Mouse (Mus musculus) embryonic fibroblast, embryonic 13.5 days (primary cell): ENCODE results near the gene Myo1e. TPM values are rescaled to one million over a fixed set of nuclear protein-coding genes. Genes with fewer than 3 reads are reported as not detected.

Experiments
- H3K27ac ChIP-seq: 2 replicates; pipeline ENCODE4 v1.5.1; 2012; ENCODE audit warnings: low read length, control low read depth, inconsistent platforms; ENCODE audit not compliant: insufficient read depth
- H3K4me1 ChIP-seq: 2 replicates; pipeline ENCODE4 v1.6.1; 2011; ENCODE audit warnings: low read length; ENCODE audit not compliant: control insufficient read depth, insufficient read depth
- H3K4me3 ChIP-seq: 2 replicates; pipeline ENCODE4 v1.5.1; 2011; ENCODE audit warnings: mild to moderate bottlenecking, control low read depth, low read length; ENCODE audit not compliant: insufficient read depth
- CTCF ChIP-seq: IDR thresholded peaks from 2 replicates; pipeline ENCODE4 v1.5.1; 2011; ENCODE audit warnings: mild to moderate bottlenecking, control low read depth, low read length, moderate library complexity, borderline replicate concordance; ENCODE audit not compliant: insufficient read depth
- POLR2A ChIP-seq: IDR thresholded peaks from 2 replicates; pipeline ENCODE4 v1.6.1; 2011; ENCODE audit warnings: low read depth, mild to moderate bottlenecking, control low read depth, low read length, moderate library complexity
- polyA plus RNA-seq: library from polyadenylated mRNA; stranded (reverse); fragments of >200 nt; gene quantifications from 2 replicates; pipeline ENCODE4 v1.2.4, GENCODE M21; 2011; ENCODE audit warnings: low read depth; ENCODE audit not compliant: missing spikeins, insufficient read length

The Myo1e gene
- polyA plus RNA-seq, 1 experiment = 43.6 TPM

- H3K27ac ChIP-seq = peak overlapping the region; percentile 11; the same call in 1 of the 2 replicates
- TF ChIP-seq POLR2A (no peak), CTCF (no peak)
- H3K4me3 ChIP-seq = no peak overlapping the region
- H3K4me1 ChIP-seq = peaks cover 28% of the 10 kb centered on the region
Measured at GRCm38 (mm10) chr9:70263134-70263533, 56.0 kb downstream of the Myo1e start.

GRCm38 (mm10) chr9:70263735-70264134 lies 56.6 kb downstream of the Myo1e start:
- peak overlapping the region; percentile 11; the same call in 1 of the 2 replicates for H3K27ac ChIP-seq
- TF ChIP-seq POLR2A (no peak), CTCF (no peak)
- H3K4me3 ChIP-seq = no peak overlapping the region
- H3K4me1 ChIP-seq = peaks cover 28% of the 10 kb centered on the region

DNA sequence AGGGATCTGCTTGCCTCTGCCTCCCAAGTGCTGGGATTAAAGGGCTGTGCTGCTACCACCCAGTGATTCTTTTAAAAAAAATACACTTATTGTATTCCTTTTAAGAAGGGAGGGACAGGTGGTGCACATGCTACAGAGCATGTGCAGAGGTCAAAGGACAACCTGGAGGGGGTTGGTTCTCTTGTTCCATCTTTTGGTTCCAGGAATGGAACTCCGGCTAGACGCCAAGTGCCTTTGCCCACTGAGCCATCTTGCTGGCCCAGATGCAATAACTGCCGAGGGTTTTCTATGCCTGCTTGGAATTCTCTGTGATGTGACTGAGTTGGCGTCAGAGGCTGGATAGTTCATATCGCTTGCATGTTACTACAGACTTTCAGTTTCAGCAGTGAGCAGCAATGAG lies 58.4 kb downstream of the Myo1e start:
- TF ChIP-seq CTCF = no peak
- no peak for TF ChIP-seq POLR2A
- Histone ChIP-seq H3K27ac (no peak overlapping the region), H3K4me3 (no peak overlapping the region), H3K4me1 (peaks cover 24% of the 10 kb centered on the region)

GRCm38 (mm10) chr9:70266186-70266585 lies 59.0 kb downstream of the Myo1e start:
- no peak for TF ChIP-seq CTCF
- no peak for TF ChIP-seq POLR2A

DNA sequence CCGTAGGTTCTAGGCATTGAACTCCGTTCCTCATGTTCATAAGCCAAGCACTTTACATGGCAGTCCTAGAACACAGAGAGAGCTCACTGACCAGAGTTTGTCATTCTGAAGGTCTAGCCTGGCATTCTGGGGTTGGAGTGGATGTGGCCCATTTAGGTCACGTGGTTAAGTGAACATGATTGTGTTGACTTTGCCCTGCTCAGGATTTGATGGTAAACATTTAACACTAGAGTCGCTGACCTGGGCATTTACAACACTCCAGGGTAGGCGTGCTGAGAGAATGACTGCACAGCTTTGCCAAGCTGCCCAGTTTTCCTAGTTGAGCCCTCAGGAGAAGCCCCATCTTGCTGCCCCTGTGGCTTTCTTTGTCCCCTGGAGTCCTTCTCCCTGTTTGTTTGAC lies 60.0 kb downstream of the Myo1e start:
- no peak for TF ChIP-seq POLR2A
- no peak for TF ChIP-seq CTCF
- Histone ChIP-seq H3K27ac (no peak overlapping the region), H3K4me1 (peaks cover 10% of the 10 kb centered on the region), H3K4me3 (no peak overlapping the region)

More at GRCm38 (mm10) chr9:70266186-70266585, 59.0 kb downstream of the Myo1e start:
- H3K4me1 ChIP-seq = peaks cover 19% of the 10 kb centered on the region
- no peak overlapping the region for H3K4me3 ChIP-seq
- H3K27ac ChIP-seq = no peak overlapping the region

- Histone ChIP-seq H3K4me3 (no peak overlapping the region), H3K4me1 (no peaks in the 10 kb centered on the region), H3K27ac (no peak overlapping the region)
- TF ChIP-seq CTCF (no peak), POLR2A (no peak)
Measured at GRCm38 (mm10) chr9:70269349-70269748, 62.2 kb downstream of the Myo1e start.

DNA sequence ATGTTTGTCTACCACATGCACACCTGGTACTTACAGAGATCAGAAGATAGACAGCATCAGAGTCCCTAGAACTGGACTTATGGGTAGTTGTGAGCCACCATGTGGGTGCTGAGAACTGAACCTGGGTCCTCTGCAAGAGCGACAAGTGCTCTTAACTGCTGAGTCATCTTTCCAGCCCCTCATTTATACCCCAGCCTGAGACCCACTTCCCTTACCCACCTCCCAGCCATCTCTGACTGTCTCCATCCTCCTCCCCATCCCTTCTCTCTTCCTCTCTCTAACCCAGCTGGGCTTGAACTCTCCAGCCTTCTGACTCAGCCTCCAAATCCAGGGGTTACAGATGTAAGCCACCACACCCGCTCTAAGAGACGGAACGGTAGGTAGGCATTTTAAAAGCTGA lies 63.3 kb downstream of the Myo1e start:
- no peak for TF ChIP-seq POLR2A
- no peak for TF ChIP-seq CTCF
- Histone ChIP-seq H3K4me1 (no peaks in the 10 kb centered on the region), H3K4me3 (no peak overlapping the region), H3K27ac (no peak overlapping the region)

GRCm38 (mm10) chr9:70271137-70271536 lies 64.0 kb downstream of the Myo1e start:
- H3K4me1 ChIP-seq = no peaks in the 10 kb centered on the region
- no peak overlapping the region for H3K4me3 ChIP-seq
- no peak overlapping the region for H3K27ac ChIP-seq
- TF ChIP-seq CTCF (no peak), POLR2A (no peak)

GRCm38 (mm10) chr9:70271631-70272030 lies 64.5 kb downstream of the Myo1e start:
- TF ChIP-seq POLR2A = no peak
- TF ChIP-seq CTCF = no peak
- Histone ChIP-seq H3K4me1 (no peaks in the 10 kb centered on the region), H3K4me3 (no peak overlapping the region), H3K27ac (no peak overlapping the region)

DNA sequence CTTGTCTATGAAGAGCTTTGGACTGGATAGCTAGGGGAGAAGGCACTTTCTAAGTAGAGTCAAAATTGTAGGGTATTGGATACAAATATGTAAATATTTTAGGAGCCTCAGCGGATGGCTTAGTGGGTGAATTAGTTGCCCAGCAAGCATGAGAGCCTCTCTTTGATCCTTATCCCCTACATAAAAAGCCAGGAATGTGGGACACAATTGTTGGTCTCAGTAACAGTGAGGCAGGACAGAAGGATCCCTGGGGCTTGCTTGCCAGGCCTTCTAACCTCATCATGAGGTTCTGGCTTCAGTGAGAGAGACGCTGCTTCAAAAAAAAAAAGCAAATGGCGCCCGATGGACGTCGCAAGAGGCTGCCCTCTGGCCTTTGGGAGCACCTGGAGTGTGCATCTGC lies 66.9 kb downstream of the Myo1e start:
- TF ChIP-seq CTCF (no peak), POLR2A (no peak)
- no peak overlapping the region for H3K27ac ChIP-seq
- no peak overlapping the region for H3K4me3 ChIP-seq
- peaks cover 3% of the 10 kb centered on the region for H3K4me1 ChIP-seq

GRCm38 (mm10) chr9:70274476-70274875 lies 67.3 kb downstream of the Myo1e start:
- no peak overlapping the region for H3K27ac ChIP-seq
- TF ChIP-seq POLR2A = no peak
- no peak for TF ChIP-seq CTCF
- H3K4me3 ChIP-seq = no peak overlapping the region
- H3K4me1 ChIP-seq = peaks cover 3% of the 10 kb centered on the region
